Mouse (Mus musculus) spleen, postnatal 36 days (tissue): ENCODE measurements around the gene Crlf3.

Experiments
- DNase-seq, 2 experiments: peaks; one replicate each; pipeline ENCODE4 v3.0.0; 2022; ENCODE audit warnings: low spot score in 2 of 2, mixed read lengths in 1 of 2

Crlf3 gene

DNA sequence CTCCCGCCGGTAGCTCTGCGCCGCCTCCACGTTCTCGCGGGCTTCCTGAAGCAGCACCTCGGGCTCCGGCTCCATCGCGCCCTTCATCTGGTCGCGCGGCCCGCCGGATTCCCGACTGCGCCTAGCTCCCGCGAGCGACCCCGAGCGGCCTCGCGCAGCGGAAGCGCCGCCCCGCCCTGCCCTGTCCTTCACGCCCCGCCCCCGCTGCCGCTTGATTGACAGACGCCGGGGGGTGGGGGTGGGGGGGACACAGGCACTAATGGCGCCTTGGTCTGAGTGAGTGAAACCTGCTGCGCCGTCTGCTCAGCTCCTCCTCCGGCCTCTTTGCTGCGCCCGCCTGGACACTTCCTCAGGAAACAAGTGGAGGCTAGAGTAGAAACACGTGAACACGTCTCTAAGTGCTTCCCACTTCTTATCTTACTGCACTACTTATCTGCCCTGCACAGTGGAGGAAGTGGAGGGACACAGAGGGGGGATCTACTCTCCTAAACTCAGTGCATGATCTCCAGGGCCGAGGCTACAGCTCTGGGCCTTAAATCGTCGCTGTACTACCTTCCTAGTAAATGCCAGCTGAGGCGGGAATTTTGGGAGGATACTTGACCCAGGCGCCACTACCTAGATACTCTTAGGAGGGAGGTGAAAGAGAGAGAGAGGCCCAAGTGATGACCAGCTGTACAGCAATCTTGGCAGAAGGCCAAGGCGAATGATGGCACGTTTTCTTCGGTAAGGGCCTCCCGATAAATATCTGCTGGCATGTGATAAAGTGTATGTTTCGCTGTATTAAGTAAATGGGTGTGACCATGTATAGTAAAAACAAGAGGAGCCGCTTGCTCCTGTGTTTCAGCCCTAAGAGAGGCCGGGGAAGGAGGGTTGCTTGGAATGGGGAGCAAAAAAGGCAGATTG, at the start of gene Crlf3:
Crlf3 (minus strand) TSS at position 166 of the 903 bp plus-strand sequence.
- peak; percentile 93 for DNase-seq

DNA sequence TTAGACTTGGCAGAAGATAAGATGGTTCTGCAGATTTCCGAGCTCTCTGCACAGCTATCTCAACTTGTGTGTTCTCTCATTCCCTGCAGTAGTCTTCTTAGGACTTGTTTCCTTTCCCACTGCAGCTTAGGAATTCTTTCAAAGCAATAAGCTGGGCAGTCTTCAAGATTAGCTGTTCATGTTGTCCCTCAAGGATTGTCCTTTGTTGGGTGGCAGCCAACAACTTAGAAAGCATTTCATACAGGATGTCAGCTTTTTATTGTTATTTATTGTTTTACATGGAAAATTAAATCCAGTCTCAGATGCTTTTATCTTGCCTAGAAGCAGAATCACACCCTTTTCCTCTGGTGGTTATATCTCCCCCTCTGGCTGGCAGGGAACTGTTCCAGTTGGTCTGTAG, 35.6 kb upstream of the Crlf3 start:
- no peak for DNase-seq

DNA sequence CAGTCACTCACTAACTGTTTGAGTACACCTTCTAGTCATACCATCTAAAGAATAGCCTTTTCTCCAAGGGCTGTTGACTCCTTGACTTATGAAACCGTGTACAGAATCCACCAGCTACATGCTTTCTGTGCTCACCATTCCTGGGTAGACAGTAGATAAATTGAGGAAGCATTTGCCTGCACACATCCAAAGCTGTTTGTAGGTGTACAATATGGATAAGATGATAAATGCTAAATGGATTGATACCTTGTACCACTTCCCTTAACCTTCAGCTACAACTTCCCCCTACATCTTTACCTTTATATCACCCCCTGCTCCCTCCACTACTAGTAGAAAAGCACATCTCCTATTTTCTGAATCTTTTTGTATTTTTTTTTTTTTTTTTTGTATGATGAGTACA, 23.6 kb upstream of the Crlf3 start:
- DNase-seq: no peak

DNA sequence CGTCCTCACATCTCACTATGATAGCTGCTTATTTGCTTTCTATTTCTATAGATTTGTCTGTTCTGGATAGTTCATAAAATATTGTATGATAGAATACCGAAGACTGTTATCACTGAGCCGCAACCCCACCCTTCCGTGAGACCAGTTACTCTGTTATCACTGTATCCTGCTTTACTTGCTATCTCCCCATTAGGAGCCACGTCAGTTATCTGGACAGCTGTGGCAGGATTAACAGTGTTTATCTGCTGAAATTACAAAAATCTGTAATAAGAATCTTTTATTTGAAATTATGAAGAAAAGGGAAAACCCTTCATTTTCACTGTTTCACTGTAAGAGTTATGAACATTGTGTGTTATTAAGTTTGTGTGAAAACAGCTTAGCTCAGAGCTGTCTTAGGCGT, 20.5 kb upstream of the Crlf3 start:
- DNase-seq: no peak

DNA sequence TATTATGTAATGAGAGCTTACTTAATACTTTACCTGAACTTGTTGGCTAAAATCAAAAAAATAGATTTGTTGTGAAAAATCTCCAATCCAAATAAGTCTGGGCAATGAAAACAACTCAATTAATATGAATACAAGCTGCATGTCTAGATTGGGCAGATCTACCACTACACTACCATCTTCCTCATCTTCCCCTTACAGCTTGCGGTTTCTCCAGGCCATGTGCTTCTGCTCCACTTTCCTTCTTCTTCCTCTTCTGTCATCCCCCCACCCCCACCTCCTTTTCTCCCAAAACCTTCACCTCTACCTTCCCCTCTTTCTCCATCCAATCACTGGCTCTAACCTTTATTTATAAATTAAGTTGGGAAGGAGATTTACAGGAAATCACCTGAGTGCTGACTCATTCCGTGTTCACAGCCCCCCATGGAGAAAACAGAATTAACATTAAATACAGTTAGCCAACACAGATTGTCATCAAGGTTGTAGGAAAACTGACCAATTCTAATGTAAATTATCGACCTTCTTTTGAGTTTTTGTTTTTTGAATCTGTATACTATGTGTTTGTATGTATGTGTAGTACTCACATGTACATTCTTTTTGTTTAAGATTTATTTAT, 17.8 kb upstream of the Crlf3 start:
- DNase-seq: no peak

DNA sequence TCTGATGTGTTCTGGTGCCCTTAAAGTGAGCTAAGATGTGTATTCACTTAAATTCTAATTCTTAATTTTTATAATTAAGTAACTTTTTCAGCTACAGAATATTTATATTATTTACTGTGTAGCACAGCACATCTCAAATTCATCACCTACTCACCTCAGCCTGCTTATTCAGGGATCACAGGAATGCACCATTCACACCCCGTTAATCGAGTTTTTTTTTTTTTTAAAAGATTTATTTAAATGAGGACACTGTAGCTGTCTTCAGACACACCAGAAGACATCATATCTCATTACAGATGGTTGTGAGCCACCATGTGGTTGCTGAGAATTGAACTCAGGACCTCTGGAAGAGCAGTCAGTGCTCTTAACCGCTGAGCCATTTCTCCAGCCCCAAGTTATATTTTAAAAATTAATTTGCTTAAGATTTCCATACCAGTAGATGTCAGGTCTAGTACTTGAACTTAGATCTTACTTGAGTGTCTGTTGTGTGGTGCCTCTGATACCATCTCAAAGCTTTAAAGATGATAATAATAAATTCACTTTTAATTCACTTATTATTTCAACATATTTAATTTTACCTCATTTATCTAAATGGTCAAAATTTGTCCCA, 9.9 kb upstream of the Crlf3 start:
- no peak for DNase-seq

DNA sequence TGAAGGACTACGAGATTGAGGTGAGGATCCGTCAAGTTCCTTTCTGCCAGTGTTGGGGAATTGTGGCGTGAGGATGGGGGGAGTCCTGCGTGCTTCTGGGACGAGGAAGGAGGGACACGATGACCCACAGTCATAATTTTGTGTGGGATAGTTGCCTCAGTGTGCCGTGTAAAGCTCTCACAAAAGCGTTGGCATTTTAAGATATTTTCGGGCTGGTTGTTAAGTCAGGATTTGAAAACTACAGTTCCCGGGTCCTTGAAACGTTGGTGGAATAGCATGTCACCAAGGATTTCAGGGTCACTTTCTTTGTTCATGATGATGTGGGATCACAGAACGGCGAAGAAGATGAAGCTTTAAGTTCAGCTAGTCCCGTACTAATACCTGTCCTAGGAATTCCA, 9.0 kb upstream of the Crlf3 start:
- DNase-seq: no peak

DNA sequence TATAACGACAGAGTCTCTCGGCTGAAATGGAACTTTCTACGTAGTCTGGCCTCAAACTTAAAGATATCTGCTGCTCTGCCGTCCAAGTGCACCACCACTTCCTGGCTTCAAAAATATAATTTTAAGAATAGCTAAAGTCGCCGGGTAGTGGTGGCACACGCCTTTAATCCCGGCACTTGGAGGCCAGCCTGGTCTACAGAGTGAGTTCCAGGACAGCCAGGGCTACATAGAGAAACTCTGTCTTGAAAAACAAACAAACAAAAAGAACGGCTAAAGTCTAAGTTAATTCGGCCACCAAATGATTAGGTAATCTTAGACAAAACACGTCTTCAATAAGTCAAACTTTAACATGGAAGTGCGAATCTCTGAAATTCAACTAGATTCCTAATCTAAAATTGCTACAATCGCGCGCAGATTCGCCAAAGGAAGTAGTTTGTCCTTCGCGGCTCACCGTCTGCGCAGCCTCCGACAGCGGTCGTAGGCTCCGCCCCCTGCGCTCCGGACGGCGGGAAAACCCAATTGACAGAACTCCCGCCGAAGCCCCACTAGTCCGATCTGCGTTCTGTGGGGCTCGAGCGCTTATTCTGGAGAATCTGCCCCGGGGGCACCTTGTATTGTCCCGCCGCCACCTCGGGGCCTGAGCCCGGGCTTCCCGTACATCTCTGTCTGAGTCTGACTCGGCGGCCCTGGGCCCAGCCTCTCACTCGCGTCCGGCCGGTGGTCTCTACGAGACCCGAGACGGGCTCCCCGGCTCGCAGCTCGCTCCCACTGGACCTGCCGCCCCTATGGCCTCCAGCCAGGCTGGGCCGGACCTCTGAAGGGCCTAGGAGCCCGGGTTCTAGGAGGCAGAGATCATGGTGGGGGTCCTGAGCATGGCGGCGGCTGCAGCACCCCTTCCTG, 8.4 kb upstream of the Crlf3 start, which contains the start of gene Atad5:
Atad5 (plus strand) TSS at position 484 of the 900 bp plus-strand sequence.
- peak; percentile 84 to 87 for DNase-seq

DNA sequence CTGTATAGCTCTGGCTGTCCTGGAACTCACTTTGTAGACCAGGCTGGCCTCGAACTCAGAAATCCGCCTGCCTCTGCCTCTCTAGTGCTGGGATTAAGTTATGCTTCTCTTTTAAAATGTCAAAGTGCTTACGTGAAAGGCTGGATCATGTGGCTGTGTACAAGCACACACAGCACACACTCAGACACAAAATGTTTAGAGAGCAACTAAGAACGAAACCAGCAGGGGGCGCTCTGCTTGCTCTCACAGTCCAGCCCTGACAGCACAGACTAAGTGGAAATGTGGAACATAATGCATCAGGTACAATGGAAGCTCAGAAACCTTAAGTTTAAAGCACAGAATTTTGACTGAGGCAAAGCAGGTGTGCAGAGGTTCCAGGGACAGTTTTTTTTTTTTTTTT, 6.1 kb upstream of the Crlf3 start:
- DNase-seq: peak; percentile 83 to 86

DNA sequence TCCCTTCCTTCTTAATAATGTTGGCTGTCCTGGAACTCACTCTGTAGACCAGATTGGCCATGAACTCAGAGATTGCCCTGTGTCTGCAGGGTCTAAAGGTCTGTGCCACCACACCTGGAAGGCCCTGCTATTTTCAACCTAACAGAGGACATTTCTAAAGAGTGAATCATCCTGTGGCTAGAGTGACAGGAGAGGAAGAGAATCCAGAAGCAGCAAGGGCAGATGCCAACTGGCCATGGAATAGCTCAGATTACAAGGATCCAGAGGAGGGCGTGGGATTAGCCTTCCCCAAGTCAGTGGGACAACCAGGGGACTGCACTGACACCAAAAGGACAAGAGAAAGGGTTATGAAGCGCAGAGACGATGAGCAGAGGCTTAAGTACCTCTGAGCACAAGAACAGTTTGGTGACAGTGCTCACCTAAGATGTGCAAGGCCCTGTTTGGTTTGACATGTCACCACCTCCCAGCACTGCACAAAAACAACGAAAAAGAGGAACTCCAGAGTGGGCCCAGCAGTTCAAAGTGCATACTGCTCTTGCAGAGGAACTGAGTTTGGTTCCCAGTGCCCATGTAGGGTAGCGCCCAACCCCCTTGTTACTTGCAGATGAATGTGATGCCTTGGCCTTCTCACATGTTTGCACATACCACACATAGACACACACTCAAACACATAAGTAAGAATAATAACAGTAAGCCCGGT, 4.7 kb upstream of the Crlf3 start:
- peak; percentile 80 to 81 for DNase-seq

DNA sequence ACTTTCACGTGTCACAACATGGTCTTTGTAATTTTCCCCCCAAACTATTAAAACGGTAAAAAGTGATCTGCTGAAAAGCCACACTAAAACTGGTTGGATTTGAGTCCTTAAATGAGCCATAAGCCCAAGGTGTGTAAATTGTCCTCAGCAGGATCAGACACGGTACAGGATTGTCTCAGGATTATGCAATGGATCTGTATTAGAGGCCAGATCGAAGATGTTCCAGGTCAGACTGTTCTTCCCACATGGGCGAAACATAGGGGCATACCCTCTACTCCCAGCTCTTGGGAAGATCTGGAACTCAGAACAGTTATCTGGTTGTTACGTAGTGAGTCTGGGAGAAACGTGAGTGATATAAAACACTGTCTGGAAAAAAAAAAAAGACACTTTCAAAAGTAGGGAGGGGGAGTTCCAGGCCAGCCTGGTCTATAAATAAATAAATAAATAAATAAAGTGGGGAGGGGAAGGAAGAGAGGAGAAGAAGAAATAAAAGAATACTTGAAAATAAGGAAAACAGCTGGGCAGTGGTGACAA, 1.1 kb upstream of the Crlf3 start:
- DNase-seq: no peak

DNA sequence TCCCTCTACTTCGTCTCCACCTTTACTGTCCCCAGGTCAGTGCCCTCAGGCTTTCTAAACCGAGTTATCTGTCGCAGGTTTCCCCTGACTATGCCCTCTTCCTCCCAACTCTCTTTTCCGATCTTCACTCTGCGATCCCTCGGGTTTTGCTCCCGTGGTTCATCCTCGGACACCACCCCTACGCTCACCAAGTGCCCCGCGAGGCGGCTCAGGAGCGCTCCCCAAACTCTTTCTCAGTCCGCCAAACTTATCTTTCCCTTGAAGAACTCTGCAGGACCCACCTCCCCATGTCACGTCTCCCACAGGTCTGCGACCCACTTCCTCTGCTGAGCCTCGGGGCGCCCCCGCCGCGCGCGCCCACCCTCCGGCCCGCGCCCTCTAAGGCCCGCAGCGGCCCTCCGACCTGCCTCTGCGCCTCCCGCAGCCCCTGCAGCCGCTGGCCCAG, 388 bp downstream of the Crlf3 start:
- peak in 1 of 2 experiments; percentile 48 for DNase-seq

DNA sequence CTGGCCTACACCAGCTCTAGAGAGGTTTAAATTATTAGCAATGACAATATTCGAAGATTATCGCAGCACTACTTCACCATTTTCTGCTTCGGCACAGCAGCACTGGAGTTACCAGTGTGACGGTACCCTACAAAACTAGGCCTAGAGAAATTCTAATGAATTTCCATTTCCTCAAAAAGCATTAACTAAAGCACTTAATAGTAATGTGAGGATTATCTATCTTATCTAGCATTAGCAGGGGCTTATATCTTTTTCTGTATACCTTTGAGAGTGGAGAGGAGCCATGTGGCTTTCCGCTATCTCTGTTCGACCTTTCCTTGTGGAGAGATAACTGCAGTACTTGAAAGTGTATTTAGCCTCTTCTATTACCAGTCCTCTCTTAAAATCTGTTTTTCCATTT, 1.0 kb downstream of the Crlf3 start:
- no peak for DNase-seq

DNA sequence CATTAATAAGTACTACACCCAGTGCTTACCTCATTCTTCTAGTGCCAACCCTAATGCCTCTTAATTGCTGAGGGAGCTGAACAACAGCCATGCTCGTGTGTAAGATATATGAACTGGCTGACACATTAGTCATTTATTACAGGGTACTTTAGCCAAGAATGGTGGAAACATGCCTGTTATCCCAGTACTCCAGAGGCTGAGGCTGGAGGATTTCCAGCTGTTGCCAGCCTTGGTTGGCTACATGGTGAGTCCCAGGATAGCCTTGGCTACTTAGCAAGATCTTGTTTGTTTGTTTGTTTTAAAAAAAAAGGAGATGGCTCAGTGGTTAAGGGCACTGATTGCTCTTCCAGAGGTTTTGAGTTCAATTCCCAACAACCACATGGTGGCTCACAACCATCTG, 2.0 kb downstream of the Crlf3 start:
- DNase-seq: no peak

DNA sequence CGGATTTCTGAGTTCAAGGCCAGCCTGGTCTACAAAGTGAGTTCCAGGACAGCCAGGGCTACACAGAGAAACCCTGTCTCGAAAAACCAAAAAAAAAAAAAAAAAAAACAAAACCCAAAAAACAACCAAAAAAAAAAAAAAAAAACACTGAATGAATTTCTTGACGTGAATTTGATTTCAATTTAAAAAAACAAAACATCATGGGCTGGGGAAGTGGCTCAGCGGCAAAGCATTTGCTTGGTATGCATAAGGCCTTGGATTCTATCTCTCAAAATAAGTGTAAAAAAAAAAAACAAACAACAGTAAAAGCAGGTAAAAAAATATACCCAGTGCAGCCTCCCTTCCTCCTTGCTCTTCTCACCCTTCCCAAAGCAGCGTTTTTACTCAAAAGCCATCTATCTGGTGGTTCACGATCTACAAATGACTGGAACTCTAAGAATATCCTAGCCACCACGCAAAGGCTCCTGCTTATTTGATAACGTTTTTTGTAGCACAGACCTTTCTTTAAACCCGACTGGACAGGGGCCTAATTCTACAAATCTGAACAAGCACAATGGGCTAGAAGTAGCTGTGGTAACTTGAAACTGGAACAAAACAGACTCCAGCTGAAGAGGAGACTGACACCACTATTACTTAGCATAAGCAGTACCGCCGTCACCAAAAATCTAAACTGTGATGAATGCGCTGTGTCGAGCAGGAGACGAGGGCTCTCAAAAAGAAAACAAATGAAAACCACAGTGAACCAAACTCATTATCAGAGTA, 2.8 kb downstream of the Crlf3 start:
- DNase-seq: no peak

DNA sequence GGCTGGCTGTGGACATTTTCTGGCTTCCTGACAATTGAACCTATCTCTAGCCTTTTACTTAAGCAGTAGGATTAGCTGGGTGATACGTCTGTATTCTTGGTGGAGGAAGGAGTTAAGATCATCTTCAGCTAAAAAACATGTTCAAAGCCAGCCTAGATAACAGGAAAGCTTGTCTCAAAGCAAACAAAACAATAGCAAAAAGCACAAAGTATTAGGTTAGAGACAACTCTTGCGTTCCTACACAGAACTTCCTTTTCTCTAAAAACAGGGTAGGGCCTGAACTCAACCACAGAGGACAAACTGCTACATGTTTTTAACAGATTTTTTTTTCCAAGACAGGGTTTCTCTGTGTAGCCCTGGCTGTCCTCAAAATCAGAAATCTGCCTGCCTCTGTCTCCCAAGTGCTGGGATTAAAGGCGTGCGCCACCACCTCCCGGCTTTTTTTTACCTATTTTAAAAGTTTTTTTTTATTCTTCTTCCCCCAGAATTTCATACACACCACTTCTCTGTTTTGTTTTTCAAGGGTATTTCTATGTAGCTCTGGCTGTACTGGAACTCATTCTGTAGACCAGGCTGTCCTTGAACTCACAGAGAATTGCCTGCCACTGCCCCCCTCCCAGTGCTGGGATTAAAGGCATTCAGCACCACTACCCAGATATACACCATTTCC, 5.0 kb downstream of the Crlf3 start:
- DNase-seq: peak; percentile 34 to 51

DNA sequence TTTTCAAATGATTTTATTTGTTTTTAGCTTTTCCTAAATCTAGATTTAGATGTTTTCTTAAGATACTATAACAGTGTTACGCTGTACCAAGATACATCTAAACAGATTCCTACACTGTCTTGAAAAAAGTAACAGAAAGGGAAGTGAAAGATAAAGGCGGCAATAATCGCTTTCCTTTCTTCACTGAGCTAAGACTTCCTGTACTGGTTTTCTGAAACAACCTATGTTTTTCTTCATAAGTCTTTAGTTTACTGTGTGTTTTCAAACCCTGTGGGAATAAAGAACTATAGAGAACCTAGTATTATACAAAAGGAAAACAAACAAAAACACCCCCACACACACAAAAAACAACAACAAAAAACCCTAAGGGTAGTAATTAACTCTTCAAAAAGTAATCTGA, 8.4 kb downstream of the Crlf3 start:
- peak; percentile 40 to 64 for DNase-seq

DNA sequence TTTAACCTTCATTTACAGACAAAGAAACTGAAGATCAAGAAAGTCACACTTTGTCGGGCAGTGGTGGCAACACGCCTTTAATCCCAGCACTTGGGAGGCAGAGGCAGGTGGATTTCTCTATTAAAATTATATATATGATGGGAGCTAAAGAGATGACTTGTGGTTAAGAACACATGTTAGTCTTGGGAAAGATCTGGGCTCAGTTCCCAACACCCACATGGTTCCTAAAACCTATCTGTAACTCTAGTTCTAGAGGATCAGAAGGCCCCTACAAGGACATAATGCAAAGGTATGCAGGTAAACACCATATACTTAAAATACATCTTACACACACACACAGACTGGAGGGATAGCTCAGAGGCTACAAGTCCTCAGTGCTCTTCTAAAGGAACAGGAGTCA, 9.8 kb downstream of the Crlf3 start:
- DNase-seq: no peak

DNA sequence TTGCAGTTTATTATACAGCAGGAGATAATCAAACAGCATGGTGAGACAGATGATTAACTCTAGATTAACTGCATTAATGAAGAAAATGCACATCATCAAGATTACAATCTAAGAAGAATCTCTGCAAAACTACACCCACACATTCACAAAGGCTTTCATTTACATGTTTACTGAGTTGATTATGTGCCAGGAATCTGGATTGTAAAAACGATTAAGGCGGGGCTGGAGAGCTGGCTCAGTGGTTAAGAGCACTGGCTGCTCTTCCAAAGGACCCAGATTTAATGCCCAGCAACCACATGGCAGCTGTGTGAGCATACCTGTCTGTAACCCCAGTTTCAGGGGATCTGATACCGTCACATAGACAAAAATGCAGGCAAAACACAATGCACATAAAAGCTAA, 11.0 kb downstream of the Crlf3 start:
- no peak for DNase-seq
